Mouse (Mus musculus) activated CD4-positive, CD25-positive, alpha-beta regulatory T cell, adult 4 months (primary cell): ENCODE measurements around the gene Cacna1s. TPM values are rescaled to one million over a fixed set of nuclear protein-coding genes. Genes with fewer than 3 reads are reported as not detected.

Experiments
- ATAC-seq: one replicate; pipeline ENCODE4 v1.8.0; 2017
- polyA plus RNA-seq, 2 experiments: library from polyadenylated mRNA; unstranded; fragments of 100-300 nt; shearing (Covaris generic); gene quantifications; one replicate each; pipeline ENCODE4 v1.2.1; 2017

The Cacna1s gene
- polyA plus RNA-seq, 2 experiments from 2014 or later, result 2.4 to 2.9 TPM

- no peak for ATAC-seq
These were observed 85.8 kb downstream of the Cacna1s start for GRCm38 (mm10) chr1:136138191-136138830.

DNA sequence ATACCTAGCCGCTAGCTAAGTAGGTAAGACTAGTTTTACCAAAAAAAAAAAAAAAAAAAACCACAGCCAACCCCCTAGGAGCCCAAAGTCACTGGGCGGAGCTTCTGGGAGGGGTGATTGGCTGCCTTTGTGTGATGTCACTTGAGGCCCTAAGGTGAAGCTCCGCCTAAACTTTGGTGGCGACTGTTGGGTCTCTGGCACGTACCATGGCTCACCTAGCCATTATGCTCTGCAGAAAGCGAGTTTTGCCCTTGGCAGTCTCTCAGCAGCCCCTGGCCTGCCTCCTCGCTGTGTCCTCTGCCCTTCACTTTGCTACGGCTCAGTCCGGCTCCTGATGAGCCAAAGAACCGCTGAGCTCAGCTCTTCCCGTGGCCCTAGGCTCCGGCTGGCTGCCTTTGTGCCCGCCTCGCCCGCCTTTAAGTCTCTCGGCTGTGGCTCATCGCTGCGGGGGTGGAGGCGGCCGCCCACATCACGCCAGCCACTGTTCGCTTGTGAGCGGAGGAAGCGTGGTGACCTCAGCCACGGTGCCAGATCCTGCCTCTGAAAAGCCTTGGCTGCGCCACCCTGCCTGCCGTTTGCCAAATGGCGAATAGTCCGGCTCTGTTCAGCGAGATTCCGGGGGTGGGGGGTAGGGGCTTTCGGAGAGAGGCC is 87.6 kb downstream of the Cacna1s start:
- ATAC-seq, result peak; percentile 74

DNA sequence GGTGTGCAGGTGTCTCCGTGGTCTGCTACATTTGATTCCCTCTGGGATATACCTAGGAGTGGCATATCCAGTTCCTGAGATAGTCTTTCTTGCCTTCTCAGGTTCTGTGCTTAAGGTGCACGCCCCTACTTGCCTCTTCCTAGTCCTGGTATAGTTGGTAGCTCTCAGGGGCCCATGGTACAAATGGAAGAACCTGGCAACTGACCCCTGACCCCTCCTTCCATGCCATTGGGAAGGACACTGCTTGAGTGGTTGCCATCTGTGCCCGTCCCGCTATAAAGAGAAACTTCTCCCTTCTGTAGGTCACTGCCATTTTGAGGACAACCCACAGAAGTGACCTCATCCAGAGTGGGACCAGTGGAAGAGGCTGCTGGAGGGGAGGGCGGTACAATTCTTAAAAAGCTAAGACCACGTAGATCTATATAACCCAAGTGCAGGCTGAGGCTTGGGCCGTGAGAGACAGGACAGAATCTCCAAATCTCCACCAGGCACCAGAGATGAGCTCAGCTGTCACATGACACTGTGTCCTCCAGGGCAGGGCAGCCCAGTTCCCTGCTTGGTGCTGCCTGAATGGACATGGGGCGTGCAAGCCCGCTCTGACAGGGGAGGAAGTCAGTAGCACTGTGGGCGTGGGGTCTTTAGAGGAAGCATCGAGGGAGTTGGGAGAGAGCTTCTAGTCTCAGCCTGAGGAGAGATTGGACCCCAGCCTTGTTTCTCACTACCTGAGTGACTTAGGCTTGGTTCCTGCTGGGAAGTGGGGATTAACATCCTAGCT is 88.8 kb downstream of the Cacna1s start:
- ATAC-seq, result no peak

DNA sequence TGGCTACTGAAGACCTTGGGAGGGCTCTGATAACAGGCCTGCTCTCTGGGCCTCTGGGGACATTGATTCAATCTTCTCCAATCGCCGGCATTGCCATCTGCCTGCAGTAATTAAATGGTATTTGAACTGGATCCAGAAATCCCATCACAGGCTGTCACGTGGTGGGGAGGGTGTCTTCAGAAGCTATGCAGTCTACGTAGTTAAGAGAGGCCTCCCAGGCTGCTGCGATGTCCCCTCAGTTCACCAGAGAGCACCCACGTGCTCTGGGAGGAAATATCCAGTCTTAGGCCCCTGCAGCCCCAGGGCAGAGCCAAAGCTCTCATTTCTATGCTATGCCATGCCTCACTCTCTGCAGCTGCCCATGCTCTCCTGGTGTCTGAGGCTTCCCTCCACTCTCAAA is 89.8 kb downstream of the Cacna1s start:
- ATAC-seq, result no peak

DNA sequence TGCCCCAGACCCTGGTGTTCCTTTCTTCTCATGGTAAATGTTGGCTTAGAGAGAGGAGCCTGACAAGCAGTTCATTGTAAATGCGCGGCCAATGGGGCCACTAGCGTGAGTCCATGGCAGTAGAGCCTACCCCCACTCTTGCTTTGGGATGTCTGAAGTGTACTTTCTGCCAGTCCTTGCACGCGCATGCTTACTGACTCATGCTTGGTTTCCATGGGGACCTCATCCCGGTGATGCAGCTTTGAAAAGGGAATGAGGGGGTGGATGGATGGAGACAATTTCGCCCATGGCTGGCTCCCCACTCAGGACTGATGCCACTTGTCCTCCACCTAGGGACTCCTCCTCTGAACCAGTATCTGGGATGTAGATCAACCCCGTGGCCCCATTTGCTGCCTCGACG is 91.0 kb downstream of the Cacna1s start:
- no peak for ATAC-seq

DNA sequence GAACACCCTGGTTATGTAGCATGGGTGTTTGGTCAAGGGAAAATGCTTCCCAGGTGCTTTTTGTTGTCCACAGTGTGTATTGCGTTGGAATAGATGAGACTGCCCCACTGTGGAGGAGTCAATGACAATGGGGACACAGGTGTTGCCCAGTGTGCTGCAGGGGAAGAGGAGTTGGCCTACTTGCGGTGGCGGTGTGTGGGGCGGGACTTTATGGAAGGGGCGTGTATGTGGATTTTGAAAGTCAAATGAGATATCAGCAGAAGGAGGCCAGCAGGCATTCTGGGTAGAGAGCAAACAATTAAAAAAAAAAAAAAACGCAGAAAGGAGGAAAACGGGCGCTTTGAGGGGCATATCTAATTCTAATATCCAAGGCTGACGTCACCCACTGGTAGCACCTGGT is 97.2 kb downstream of the Cacna1s start:
- ATAC-seq, result no peak

DNA sequence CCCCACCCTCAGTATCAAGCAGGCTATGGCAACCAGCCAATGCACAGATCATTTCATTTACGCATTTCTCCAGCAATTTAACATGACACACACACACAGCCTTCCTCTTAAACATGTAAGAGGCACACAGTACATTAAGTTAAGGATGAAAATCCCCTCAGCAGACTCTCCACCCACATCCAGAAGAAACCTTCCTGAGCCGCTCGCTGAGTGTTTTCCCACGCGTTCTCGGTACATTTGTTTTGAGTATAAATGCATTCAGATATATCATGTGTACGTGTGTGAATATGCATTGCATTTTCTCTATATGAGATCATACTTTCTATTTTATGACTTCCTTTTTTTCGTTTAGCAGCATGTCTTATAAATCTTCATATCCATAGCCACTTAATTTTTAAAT is 98.8 kb downstream of the Cacna1s start:
- ATAC-seq, result no peak

DNA sequence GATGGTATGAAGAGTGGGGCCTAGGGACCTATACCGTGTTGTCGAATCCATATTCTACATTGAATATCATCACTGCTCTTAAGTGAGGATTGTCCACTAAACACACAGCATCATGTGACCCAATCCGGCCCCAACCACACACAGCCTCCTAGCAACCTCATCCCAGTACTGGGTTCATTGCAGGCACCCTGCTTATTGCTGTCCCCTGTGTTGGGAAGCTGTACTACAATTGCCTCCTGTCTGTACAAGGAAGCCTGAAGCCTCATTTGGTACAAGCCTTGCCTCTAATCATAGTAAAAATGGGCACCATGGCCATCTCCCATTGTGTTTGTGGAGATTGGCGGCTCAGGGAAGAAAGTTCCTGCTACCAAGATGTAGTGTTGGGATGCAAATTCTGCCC is 103.8 kb downstream of the Cacna1s start:
- ATAC-seq, result no peak

GRCm38 (mm10) chr1:136156951-136157350 is 104.4 kb downstream of the Cacna1s start:
- no peak for ATAC-seq

DNA sequence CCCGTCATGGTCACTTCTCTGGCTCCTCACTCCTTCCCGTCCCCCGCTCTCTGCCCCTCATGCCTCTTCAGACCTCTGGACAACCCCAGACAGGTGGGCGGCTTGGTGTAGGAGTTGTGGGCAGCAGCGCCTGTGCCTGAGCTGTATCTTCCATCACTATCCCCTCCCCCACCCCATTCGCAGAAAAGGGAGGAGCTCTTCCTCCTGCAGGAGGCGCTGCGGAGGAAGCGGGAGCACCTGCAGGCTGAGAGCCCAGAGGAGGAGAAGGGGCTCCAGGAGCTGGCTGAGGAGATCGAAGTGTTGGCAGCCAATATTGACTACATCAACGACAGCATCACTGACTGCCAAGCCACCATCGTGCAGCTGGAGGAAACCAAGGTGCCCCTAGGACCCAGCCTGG is 107.3 kb downstream of the Cacna1s start:
- ATAC-seq, result no peak

DNA sequence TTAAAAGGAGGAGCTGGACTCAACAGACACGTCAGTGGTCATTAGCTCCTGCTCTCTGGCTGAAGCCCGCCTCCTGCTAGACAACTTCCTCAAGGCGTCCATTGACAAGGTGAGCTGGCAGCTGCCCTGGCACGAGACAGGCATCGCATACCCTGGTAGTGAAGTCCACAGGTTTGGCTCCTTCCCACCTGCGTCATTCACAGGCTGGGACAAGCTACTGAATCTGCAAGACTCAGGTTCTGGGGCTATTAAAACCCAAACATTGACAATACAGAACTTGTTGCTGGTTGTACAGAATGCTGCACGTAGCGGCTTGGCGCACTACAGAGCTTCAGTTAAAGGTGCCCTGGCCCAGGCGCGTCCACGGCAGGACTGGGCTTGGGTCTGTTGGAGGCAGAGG is 107.7 kb downstream of the Cacna1s start:
- ATAC-seq, result no peak

DNA sequence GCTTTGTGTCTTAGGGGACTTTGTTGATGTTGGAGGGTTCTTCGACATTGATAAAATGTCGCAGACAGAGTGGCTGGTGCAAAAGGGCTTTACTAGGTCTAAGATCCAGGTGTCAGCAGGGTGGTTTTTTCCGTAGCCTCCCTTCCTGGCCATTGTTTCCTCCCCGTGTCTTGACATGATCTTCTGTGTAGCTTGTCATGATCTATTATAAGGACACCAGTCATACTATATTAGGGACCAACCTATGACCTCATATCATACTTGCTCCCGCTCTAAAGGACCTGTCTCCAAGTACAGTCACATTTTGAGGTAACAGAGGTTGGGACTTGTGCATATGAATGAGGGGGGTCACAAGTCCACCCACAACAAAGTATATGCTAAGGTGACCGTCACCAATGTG is 108.4 kb downstream of the Cacna1s start:
- ATAC-seq, result no peak

GRCm38 (mm10) chr1:136161333-136161921 is 108.9 kb downstream of the Cacna1s start:
- no peak for ATAC-seq

- no peak for ATAC-seq
These were observed 112.9 kb downstream of the Cacna1s start for GRCm38 (mm10) chr1:136165436-136165835.

DNA sequence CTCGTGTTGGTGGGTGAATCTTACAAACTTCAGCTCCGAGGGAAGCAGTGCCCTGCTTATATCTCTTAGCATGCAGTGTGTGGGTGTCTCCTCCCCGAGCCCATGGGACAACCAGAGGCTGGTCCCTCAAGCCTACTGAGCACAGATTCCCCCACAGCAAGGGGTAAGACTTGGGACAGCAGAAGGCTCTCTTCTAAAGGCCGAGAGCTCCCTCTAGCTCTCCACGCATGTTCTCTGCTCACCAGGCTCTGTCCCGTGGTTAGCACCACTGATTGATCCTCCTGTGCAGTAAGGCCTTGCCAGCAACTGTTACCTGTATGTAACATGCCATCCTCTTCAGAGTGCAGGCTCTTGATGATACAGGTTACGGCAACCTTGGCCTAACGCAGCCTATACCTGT is 115.1 kb downstream of the Cacna1s start:
- ATAC-seq, result no peak

Other genes starting within 250 kb of the Cacna1s start
- 10 to 100 TPM in 1 of 2 experiments, 1 to 10 TPM in 1; 7.8 to 12.4 TPM for gene Lad1, start 234.2 kb upstream of the Cacna1s start, polyA plus RNA-seq
- under 1 TPM; 0.46 to 0.83 TPM for gene Tnnt2, start 216.4 kb upstream of the Cacna1s start, polyA plus RNA-seq
- gene Pkp1, start 133.5 kb upstream of the Cacna1s start, polyA plus RNA-seq, result not detected
- gene Igfn1, start 46.4 kb upstream of the Cacna1s start, polyA plus RNA-seq, result not detected
- gene Tmem9, start 44.6 kb upstream of the Cacna1s start, polyA plus RNA-seq, result 10 to 100 TPM; 21.4 to 27.0 TPM
- gene Ascl5, start 1.9 kb upstream of the Cacna1s start, polyA plus RNA-seq, result not detected
- gene Kif21b, start 78.6 kb downstream of the Cacna1s start, polyA plus RNA-seq, result 10 to 100 TPM; 26.6 to 31.2 TPM
- not detected for gene Mroh3, start 160.1 kb downstream of the Cacna1s start, polyA plus RNA-seq
- gene Inava, start 181.5 kb downstream of the Cacna1s start, polyA plus RNA-seq, result not detected
- gene Gpr25, start 208.1 kb downstream of the Cacna1s start, polyA plus RNA-seq, result not detected